Mouse (Mus musculus): ENCODE results near the gene Gm13698.
A peak's percentile ranks its signal among the peaks of the same experiment; 100 is the strongest.
"Not testable (repeated sequence)": the region's sequence is repeated elsewhere in the genome, so short reads cannot be mapped to it uniquely, and the experiment has no call there.

The Gm13698 gene

DNA sequence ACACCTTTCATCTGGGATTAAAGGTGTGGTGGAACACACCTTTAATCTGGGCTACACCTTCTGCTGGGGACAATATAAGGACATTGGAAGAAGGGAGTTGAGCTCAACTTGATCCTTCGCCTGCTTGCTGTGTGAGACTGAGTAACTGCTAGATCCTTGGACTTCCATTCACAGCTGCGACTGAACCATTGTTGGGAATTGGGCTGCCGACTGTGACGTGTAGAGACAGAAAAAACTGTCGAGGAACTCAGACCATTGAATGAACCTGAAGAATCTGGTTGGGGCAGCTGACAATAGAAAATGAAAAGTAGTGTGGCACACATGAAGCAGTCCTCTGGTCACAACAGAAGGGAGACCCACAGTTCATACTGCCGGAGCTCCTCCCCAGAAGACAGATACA lies at the start of gene Gm13698:
TSS of gene Gm13698 (plus strand) at position 301 of the 400 bp plus-strand sequence.
- DNase-seq (ENCODE audit: low read depth) = not testable (repeated sequence)

DNA sequence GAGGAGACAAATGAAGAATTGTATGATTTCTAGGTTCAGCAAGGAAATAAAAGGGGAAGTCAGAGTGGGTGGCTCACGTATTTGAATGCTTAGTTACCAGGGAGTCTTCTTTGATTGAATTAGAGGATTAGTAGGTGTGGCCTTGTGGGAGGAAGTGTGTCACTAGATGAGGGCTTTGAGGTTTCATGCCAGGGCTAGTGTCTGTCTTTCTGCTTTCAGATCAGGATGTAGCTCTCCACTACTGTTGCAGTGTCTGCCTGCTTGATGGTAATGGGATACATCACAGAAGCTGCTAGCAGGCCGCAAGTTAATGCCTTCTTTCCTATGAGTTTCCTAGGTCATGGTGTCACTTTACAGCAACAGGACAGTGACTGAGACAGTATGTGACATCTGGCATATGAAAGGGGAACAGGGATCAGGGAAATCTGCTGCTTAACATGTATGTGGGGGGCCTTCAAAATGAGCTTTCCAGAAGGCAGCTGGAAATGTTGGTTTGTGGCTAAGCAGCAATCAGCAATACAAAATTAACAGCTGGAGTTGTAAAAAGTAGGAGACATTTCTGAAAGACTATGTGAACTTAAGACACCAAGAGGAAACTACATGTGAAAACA lies 25.9 kb upstream of the Gm13698 start:
- no peak for DNase-seq (ENCODE audit: low read depth)

DNA sequence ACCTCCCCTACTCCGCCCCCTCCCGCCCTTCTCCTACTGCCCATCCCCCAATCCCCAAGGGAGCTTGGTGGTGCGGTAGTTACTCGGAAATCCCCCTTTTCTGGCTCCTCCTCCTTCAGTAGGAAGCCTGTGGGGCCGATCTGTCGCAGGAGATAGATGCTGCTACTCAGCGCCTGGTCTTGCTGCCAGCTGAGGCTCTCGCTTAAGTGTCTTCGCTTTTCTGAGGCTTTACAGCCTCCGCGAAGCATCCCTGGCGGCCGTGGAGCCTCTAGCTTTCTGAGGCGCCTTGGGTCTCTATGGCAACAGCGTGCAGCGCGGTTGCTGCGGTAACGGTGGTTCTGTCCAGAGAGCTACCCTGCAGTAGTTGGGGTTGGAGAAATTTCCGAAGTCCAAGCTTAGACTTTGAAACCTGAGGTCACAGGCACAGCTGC lies 14.5 kb upstream of the Gm13698 start, which contains the start of gene Zswim2:
TSS of gene Zswim2 (minus strand) at position 298 of the 431 bp plus-strand sequence.
- peak; percentile 2 for DNase-seq (ENCODE audit: low read depth)

DNA sequence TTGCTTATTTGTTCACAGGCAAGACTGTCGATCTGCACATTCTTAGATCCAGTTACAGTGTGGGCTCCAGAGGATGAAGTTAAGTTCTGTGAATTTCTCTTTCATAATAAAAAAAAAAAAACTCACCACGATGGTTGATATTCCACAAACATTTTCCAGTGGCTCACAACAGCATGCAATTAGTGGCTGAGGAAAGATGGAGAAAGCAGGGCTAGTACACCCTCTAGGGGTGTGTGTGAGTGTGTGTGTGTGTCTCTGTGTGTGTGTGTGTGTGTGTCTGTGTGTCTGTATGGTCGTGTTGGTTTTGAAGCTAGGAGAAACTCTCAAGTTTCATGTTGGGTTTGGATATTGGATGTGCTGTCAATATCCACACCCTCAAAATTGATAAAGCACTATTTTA lies 14.1 kb upstream of the Gm13698 start:
- no peak for DNase-seq (ENCODE audit: low read depth)

DNA sequence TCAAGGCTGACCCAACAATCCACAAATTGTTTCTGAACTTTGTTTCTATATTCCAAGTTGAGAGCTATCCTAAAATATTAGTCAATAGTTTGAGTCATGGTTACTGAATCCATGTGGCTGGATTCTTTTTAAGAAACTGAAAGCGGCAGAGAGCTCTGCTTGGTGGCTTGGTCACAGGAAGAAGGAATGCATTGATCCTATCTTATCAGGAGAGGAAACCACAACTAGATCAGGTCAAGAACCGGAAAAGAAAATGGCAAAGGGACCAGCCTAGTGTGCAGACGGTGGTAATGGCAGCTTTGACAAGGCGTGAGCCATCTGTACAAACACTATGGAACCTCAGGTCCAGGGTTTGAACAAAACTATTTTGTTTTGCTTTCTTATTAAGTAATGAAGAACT lies 13.7 kb upstream of the Gm13698 start:
- DNase-seq (ENCODE audit: low read depth) = no peak

DNA sequence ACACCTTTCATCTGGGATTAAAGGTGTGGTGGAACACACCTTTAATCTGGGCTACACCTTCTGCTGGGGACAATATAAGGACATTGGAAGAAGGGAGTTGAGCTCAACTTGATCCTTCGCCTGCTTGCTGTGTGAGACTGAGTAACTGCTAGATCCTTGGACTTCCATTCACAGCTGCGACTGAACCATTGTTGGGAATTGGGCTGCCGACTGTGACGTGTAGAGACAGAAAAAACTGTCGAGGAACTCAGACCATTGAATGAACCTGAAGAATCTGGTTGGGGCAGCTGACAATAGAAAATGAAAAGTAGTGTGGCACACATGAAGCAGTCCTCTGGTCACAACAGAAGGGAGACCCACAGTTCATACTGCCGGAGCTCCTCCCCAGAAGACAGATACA lies 5.7 kb downstream of the Gm13698 start, which contains the start of gene Gm13693:
TSS of gene Gm13693 (plus strand) at position 301 of the 400 bp plus-strand sequence.
- DNase-seq (ENCODE audit: low read depth) = not testable (repeated sequence)

DNA sequence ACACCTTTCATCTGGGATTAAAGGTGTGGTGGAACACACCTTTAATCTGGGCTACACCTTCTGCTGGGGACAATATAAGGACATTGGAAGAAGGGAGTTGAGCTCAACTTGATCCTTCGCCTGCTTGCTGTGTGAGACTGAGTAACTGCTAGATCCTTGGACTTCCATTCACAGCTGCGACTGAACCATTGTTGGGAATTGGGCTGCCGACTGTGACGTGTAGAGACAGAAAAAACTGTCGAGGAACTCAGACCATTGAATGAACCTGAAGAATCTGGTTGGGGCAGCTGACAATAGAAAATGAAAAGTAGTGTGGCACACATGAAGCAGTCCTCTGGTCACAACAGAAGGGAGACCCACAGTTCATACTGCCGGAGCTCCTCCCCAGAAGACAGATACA lies 11.5 kb downstream of the Gm13698 start, which contains the start of gene Gm13695:
TSS of gene Gm13695 (plus strand) at position 301 of the 400 bp plus-strand sequence.
- not testable (repeated sequence) for DNase-seq (ENCODE audit: low read depth)

DNA sequence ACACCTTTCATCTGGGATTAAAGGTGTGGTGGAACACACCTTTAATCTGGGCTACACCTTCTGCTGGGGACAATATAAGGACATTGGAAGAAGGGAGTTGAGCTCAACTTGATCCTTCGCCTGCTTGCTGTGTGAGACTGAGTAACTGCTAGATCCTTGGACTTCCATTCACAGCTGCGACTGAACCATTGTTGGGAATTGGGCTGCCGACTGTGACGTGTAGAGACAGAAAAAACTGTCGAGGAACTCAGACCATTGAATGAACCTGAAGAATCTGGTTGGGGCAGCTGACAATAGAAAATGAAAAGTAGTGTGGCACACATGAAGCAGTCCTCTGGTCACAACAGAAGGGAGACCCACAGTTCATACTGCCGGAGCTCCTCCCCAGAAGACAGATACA lies 17.3 kb downstream of the Gm13698 start, which contains the start of gene Gm13696:
TSS of gene Gm13696 (plus strand) at position 301 of the 400 bp plus-strand sequence.
- not testable (repeated sequence) for DNase-seq (ENCODE audit: low read depth)

DNA sequence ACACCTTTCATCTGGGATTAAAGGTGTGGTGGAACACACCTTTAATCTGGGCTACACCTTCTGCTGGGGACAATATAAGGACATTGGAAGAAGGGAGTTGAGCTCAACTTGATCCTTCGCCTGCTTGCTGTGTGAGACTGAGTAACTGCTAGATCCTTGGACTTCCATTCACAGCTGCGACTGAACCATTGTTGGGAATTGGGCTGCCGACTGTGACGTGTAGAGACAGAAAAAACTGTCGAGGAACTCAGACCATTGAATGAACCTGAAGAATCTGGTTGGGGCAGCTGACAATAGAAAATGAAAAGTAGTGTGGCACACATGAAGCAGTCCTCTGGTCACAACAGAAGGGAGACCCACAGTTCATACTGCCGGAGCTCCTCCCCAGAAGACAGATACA lies 23.1 kb downstream of the Gm13698 start, which contains the start of gene Gm13694:
TSS of gene Gm13694 (plus strand) at position 301 of the 400 bp plus-strand sequence.
- not testable (repeated sequence) for DNase-seq (ENCODE audit: low read depth)

DNA sequence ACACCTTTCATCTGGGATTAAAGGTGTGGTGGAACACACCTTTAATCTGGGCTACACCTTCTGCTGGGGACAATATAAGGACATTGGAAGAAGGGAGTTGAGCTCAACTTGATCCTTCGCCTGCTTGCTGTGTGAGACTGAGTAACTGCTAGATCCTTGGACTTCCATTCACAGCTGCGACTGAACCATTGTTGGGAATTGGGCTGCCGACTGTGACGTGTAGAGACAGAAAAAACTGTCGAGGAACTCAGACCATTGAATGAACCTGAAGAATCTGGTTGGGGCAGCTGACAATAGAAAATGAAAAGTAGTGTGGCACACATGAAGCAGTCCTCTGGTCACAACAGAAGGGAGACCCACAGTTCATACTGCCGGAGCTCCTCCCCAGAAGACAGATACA lies 28.9 kb downstream of the Gm13698 start, which contains the start of gene Gm13697:
TSS of gene Gm13697 (plus strand) at position 301 of the 400 bp plus-strand sequence.
- DNase-seq (ENCODE audit: low read depth) = not testable (repeated sequence)

DNA sequence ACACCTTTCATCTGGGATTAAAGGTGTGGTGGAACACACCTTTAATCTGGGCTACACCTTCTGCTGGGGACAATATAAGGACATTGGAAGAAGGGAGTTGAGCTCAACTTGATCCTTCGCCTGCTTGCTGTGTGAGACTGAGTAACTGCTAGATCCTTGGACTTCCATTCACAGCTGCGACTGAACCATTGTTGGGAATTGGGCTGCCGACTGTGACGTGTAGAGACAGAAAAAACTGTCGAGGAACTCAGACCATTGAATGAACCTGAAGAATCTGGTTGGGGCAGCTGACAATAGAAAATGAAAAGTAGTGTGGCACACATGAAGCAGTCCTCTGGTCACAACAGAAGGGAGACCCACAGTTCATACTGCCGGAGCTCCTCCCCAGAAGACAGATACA lies 34.8 kb downstream of the Gm13698 start, which contains the start of gene Gm13691:
TSS of gene Gm13691 (plus strand) at position 301 of the 400 bp plus-strand sequence.
- not testable (repeated sequence) for DNase-seq (ENCODE audit: low read depth)

DNA sequence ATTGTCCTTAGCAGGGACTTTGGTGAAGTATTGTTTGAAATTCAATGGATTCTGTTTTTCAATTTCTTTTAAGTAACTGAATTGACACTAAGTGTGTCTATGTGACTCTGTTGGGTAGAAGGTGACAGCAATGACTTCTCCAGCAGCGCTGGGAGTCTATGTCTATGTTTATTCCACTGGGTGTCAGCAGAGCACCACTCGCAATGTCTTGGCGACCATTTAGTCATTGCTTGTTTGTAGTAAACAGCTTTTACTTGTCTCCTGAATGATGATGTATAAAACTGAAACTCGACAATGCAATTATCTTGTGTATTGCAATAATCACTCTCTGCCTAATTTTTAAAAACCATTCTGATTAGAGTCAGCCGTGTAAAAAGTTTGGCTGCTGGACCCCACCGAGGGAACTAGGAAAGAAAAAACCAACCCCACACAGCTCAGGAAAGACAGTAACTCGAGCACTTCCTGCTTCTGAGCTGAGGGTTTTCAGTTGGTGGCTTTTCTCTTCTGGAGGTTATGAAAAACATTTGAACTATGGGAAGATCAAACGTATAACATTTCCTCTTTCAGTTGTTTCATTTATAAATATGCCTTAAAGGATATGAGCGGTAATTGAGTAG lies 38.3 kb downstream of the Gm13698 start:
- DNase-seq (ENCODE audit: low read depth) = not testable (repeated sequence)

DNA sequence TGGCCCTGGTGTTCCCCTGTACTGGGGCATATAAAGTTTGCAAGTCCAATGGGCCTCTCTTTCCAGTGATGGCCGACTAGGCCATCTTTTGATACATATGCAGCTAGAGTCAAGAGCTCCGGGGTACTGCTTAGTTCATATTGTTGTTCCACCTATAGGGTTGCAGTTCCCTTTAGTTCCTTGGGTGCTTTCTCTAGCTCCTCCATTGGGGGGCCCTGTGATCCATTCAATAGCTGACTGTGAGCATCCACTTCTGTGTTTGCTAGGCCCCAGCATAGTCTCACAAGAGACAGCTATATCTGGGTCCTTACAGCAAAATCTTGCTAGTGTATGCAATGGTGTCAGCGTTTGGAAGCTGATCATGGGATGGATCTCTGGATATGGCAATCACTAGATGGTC lies 39.0 kb downstream of the Gm13698 start:
- DNase-seq (ENCODE audit: low read depth) = not testable (repeated sequence)
